Mouse (Mus musculus) liver, embryonic 15.5 days (tissue): ENCODE results near the gene Snx13. TPM values are rescaled to one million over a fixed set of nuclear protein-coding genes. Genes with fewer than 3 reads are reported as not detected.

ENCODE experiments used
- microRNA counts: library from miRNA; unstranded; fragments of <30 nt; microRNA quantifications from one replicate; lab custom pipeline; 2016
- microRNA-seq: library from miRNA; unstranded; fragments of <30 nt; microRNA quantifications from one replicate; pipeline ENCODE4, GENCODE M21; 2016
- polyA plus RNA-seq: library from polyadenylated mRNA; unstranded; fragments of >200 nt; fragmentation: Nextera tagmentation; extraction: Ambion mirVana; gene quantifications from 2 replicates; pipeline ENCODE4 v1.2.1, GENCODE M21; 2015

Gene Snx13
- polyA plus RNA-seq, 1 experiment from 2014 or later, result 9.2 TPM

MicroRNAs encoded within 50 kb of the gene (microRNA counts, 519-probe panel; counts per million panel counts)
- not detected for microRNA mmu-miR-680 (lab: Ali Mortazavi, UCI)

Small RNA genes lying within 50 kb of the gene (microRNA-seq; reads per million reads assigned to microRNA genes)
- not detected for gene Mir680-3

Other genes with a start within 250 kb of the Snx13 start
- gene Hdac9, start 130.1 kb upstream of the Snx13 start, polyA plus RNA-seq, result 1.5 and 1.6 TPM in 2 replicates
- 0.07 TPM in 1 of 2 replicates, not detected in the other for gene Prps1l1, start 62.4 kb upstream of the Snx13 start, polyA plus RNA-seq